Mouse (Mus musculus): ENCODE results near the gene Kalrn. TPM values are rescaled to one million over a fixed set of nuclear protein-coding genes. Genes with fewer than 3 reads are reported as not detected.

Gene Kalrn
- total RNA-seq, 2 experiments from 2014 or later = 16.3 to 17.8 TPM

DNA sequence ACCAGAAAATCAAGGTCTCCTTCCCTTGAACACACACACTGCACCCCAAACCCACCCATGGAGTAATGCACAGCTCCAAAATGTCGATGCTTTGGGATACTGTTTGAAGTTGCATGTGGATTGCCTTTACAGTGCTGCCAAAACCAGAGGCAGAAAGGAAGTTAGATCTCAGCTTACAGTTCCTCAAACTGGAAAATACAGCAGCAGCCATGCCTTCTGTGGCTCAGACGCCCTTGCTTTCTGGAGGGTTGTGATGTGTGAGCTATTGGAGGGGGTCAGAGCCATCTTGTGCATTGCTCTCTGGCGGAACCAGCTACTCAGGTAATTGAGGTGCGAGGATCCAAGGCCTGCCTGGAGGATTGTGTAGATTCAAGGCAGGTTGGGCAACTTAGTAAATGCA is 636.4 kb downstream of the Kalrn start:
- no peak for DNase-seq

DNA sequence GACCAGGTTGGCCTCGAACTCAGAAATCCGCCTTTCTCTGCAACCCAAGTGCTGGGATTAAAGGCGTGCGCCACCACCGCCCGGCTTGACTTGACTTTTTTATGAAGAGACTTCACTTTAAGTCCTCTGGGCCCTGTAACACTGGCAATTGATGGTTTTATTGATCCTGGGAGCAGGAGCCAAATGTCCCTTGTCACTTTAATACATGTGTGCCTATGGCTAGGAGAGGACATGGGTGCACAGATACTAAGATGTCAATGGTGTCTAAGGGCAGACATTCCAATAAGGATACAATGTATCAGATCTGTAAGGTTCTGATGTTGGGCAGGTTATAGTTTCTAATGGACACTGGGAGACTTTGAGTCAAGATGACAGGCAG is 637.9 kb downstream of the Kalrn start:
- DNase-seq = no peak

DNA sequence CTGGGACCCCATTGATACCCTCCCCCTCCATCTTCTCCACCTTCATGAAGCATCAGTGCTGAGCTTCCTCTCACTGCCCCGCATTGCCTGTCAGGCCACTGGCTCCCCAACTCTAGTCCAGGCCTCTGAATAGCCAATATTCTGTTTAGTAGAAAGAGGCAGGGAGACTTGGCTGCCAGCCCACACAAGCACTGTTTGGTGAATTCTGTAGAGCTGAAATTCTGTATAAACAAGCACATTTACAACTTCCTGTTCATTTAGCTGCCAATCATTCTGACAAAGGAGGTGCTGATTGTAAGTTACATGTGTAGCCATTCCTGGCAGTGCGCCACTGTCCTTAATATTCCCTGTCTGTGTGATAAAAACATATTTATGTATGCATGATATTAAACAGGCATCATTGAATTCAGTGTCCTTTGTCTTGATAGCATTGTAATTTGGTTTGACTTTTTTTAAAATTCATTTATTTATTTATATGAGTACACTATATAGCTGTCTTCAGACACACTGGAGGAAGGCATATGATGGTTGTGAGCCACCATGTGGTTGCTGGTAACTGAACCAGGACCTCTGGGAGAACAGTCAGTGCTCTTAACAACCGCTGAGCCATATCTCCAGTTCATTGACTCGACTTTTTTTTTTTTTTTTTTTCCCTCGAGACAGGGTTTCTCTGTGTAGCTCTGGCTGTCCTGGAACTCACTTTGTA is 638.5 kb downstream of the Kalrn start:
- no peak for DNase-seq

GRCm38 (mm10) chr16:33933411-33933810 is 639.9 kb downstream of the Kalrn start:
- no peak for DNase-seq

- no peak for DNase-seq
Observed at GRCm38 (mm10) chr16:33932126-33932525, 641.2 kb downstream of the Kalrn start.

DNA sequence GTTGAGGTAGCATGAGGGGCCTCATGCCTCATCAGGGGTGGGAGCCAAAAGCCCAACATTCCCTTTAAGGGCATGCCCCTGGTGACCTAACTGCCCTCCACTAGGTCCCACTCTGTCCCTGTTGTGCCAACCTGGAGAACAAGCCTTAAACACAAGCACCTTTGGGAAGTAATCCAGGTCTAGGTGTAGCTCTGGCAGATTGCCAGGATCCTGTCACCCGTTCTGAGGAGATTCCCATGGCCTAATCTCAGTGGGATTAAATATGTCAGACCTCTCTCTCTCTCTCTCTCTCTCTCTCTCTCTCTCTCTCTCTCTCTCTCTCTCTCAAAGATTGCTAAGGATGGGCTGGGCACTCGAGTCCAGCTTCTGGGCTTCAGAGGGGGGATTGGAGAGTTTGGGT is 641.6 kb downstream of the Kalrn start:
- DNase-seq = no peak

DNA sequence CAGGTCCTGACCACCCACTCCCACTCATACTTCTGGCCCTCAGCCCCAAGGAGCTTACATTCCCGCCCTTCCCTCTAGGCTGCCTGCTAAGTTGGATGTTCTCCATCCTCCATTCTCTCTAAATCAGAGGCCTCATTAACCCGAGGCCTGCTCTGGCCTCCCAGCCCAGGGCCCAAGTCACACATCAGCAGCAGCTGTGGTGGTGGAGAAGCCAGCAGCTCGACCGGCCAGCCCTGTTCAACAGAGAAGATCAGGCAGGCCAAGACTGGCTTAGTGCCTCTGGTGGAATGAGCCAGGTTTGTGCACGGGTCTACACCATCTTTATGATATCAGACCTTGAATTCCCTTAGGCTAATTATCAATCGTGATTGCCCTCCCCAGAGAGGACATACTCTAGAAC is 642.5 kb downstream of the Kalrn start:
- no peak for DNase-seq

DNA sequence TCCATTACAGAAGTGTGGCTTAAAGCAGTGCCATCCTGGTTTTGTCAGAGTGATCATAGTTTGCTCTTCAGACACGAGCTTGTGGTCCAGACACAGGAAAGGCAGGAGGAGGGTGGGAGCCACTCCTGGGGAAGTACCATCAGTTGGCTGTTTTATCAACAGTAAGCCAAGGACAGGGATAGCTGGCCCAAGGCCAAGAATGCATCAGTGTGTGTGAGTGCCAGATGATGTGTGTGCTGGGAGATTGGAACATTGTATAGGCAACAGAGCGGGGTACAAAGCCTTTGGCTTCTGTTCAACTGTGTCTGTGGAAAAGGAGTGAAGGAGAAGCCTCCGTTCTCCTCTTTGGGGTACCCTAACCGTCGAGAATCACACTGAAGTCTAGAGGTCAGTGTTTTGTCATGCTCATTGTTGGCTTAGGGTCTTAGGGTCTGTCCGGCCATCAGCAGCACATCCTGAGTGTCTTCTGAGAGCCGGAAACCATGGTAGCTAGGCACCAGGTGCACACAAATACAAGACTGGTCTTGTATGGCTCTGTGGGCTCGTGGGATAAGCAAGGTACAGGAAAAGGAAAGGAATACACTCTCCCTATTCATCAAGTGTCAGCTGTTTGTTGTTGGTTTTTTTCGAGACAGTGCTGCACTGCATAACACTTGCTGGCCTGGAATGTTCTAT is 644.4 kb downstream of the Kalrn start:
- peak; percentile 79 for DNase-seq

DNA sequence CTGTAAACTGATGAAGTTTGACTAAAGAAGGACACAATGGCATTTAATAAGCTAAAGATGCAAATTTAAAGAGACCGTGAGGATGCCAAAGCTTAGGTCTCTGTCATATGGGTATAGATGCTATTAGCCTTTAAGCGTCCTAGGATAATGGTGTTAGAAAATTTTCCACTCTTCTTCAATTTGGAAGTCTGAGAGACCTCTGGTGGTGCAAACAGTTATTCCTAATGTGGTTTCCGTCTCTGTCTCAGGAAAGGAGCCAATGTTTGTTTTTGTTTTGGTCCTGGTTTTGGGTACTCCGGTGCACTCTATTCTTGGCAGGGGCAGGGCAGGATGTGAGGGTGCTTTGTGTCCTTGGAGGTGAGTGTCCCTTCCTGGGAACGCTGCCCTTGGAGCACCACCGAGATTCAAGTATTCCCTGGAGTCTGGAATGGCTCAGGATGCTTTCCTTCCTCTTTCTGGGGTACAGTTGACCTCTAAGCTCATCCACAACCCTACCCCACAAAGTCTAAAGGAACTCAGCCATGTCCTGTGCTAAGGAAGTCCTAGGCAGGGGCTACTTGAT is 646.0 kb downstream of the Kalrn start:
- DNase-seq = no peak

- DNase-seq = no peak
Observed at GRCm38 (mm10) chr16:33923758-33924157, 649.6 kb downstream of the Kalrn start.

GRCm38 (mm10) chr16:33923001-33923316 is 650.4 kb downstream of the Kalrn start:
- DNase-seq = no peak

DNA sequence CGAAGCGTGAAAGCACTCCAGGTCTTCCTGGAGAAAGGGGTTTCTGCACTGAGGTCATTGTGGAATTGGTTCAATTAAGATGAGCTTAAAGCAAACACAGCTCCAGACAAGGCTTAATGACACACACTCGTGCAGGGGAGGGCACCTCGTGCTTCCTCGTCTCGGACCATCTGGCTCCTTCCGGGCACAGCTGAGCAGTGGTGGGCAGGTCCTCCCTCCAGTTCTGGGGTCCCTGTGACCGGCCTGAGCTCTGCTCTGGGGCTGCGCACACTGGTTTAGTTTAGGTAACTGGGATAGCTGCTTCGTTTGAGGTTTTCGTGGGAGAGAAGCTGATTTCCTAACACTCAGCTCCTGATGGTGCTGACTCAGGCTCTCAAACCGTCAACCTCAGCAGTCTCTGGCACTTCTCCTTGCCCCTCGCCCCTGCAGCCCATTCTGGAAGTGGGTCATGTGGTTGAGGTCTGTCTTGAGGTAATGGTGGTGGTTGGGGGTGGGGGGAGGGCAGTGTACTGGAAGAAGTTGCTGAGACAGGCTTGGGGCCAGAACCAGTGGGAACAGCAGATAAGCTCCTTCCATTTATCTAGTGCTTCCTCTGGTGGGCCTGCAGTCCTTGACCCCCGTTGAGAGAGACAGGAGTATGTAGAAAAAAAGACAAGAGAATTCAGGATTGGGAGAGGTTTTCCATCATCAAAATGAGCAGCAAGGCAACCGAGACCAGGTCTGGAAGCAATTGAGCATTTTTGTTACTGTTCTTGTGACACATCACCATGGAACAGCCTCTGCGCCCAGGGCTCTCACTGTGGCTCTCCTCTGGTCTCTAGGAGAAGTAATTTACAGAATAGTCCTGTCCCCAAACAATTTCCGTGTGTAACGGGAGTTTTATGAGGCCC is 651.0 kb downstream of the Kalrn start:
- DNase-seq = no peak

DNA sequence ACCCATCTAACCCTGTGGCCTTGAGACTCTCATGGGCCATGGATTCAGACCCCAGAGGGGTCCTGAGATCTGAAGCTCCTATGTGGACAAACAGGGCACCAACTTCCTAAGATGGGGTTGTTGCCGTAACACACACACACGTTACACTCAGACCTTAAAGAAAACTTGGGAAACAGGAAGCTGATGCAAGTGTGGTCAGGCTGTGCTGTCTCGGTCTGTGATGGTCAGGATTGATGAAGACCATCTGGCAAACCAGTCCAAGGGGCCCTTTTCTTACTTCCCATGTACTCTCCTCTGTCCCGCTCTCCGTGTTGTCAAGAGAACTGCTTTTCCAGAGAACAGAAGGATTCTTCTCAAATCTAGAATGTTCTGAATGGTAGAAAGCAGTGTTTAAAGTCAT is 651.8 kb downstream of the Kalrn start:
- DNase-seq = no peak

Other genes starting within 250 kb of the Kalrn start
- gene Ropn1, start 76.4 kb upstream of the Kalrn start, total RNA-seq (2021) = not detected
- gene Ccdc14, start 117.1 kb upstream of the Kalrn start, total RNA-seq (2021) = 1 to 10 TPM; 4.0 to 6.5 TPM
- gene Mylk, start 171.7 kb upstream of the Kalrn start, total RNA-seq (2021) = 10 to 100 TPM; 46.5 to 48.0 TPM

All from adrenal gland, postnatal 10 days (tissue).